Mouse (Mus musculus) bone marrow, adult 2 months (tissue): ENCODE measurements around the gene Gm20878.
"Not testable (repeated sequence)": the region's sequence is repeated elsewhere in the genome, so short reads cannot be mapped to it uniquely, and the experiment has no call there.

Experiments used
- CTCF ChIP-seq: fragments of 200-500 bp; IDR thresholded peaks from 2 replicates; pipeline ENCODE4 v1.5.1; 2011; ENCODE audit warnings: low read length, control low read depth; ENCODE audit not compliant: control insufficient read depth, insufficient read depth
- POLR2A ChIP-seq: fragments of 200-500 bp; IDR thresholded peaks from 2 replicates; pipeline ENCODE4 v1.6.1; 2011; ENCODE audit warnings: low read depth, mild to moderate bottlenecking, control low read depth, low read length, borderline replicate concordance; ENCODE audit not compliant: control insufficient read depth

- not testable (repeated sequence) for TF ChIP-seq POLR2A, CTCF
Measured at GRCm38 (mm10) chr4:41965758-41966157, 24.4 kb downstream of the Gm20878 start, which contains the start of gene Fam205a4.
